Mouse (Mus musculus) thymus, adult 2 months (tissue): ENCODE measurements around the gene Plek. TPM values are rescaled to one million over a fixed set of nuclear protein-coding genes. Genes with fewer than 3 reads are reported as not detected.

Experiments used
- DNase-seq: peaks from one replicate; pipeline ENCODE4 v3.0.0; 2021
- H3K27ac ChIP-seq: fragments of 200-500 bp; 2 replicates; pipeline ENCODE4 v1.5.1; 2012; ENCODE audit warnings: low read length, control low read depth; ENCODE audit not compliant: control insufficient read depth, insufficient read depth
- H3K27me3 ChIP-seq: fragments of 200-500 bp; 2 replicates; pipeline ENCODE4 v1.6.1; 2012; ENCODE audit warnings: mild to moderate bottlenecking, low read length, moderate library complexity, mixed read lengths; ENCODE audit not compliant: control insufficient read depth, insufficient read depth
- H3K36me3 ChIP-seq: fragments of 200-500 bp; 2 replicates; pipeline ENCODE4 v1.6.1; 2012; ENCODE audit warnings: mild to moderate bottlenecking, low read length, moderate library complexity; ENCODE audit not compliant: control insufficient read depth, insufficient read depth
- H3K4me1 ChIP-seq: fragments of 200-500 bp; replicated peaks from 2 replicates; pipeline ENCODE4 v1.6.1; 2012; ENCODE audit warnings: low read length; ENCODE audit not compliant: control insufficient read depth, insufficient read depth
- H3K4me3 ChIP-seq: fragments of 200-500 bp; 2 replicates; pipeline ENCODE4 v1.5.1; 2012; ENCODE audit warnings: mild to moderate bottlenecking, low read length, control low read depth, moderate library complexity; ENCODE audit not compliant: control insufficient read depth, insufficient read depth
- CTCF ChIP-seq: fragments of 200-500 bp; IDR thresholded peaks from 2 replicates; pipeline ENCODE4 v1.5.1; 2012; ENCODE audit warnings: mild to moderate bottlenecking, control low read depth, low read length, moderate library complexity, borderline replicate concordance; ENCODE audit not compliant: control insufficient read depth, poor library complexity, insufficient read depth; ENCODE audit errors: extremely low read depth
- POLR2A ChIP-seq: fragments of 200-500 bp; IDR thresholded peaks from 2 replicates; pipeline ENCODE4 v1.6.1; 2012; ENCODE audit warnings: mild to moderate bottlenecking, low read length, control low read depth, moderate library complexity; ENCODE audit not compliant: control insufficient read depth, poor library complexity, insufficient read depth; ENCODE audit errors: extremely low read depth
- WGBS: fragments of 180-500 bp; shearing (Covaris S2); methylation state at CpG from one replicate; pipeline ENCODE4 v1.1.7; 2018; 5-methylcytosine and 5-hydroxymethylcytosine counted together
- polyA plus RNA-seq: library from polyadenylated mRNA; depleted of rRNA; stranded (reverse); fragments of >200 nt; gene quantifications from 2 replicates; pipeline ENCODE4 v1.2.3, GENCODE M21; 2012

Plek gene
- polyA plus RNA-seq, 1 experiment: 2.9 TPM

DNA sequence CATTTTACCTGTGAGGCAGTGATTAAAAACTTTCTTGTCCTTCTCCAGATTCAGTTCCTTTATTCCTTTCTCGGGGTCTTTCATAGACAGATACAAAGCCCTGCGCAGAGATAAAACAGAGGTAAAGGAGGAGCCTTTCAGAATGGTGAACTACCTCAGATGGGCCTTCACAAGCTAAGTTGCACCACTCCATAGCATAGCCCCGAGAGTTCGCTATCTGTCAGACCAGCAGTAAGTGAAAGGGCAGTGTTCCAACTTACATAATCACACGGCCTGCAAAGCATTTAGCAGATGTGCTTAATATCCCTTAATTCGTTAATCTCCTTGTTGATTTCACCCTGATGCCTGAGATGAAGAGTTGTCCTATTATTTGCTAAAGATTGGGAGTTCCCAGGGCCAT, 59.3 kb downstream of the Plek start:
- 92% methylated on average over 6 of the region's 6 CpGs for WGBS
- Histone ChIP-seq H3K4me3 (no peak overlapping the region), H3K36me3 (no peaks in the 10 kb centered on the region)

DNA sequence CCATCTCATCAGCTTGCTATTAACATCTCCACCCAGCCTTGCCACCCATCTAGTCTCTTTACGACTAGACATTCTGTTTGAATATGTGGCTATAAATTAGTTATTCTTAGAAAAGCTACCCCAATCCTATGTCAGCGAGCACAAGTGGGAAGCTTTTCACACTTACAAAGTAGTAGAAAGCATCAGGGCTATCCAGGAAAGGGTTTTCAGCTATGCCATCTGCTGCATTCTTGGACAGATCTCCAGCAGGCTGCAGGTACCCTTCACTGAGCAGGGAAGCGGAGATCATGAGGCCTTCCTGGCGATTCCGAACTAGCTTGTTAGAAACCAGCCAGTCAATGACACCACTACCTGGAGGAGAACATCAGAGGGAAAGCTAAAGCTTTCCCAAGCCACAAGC, 62.3 kb downstream of the Plek start:
- no peaks in the 10 kb centered on the region for H3K4me1 ChIP-seq
- no peaks in the 10 kb centered on the region for H3K27me3 ChIP-seq
- H3K36me3 ChIP-seq: no peaks in the 10 kb centered on the region
- WGBS: 94% methylated on average over 5 of the region's 5 CpGs
- no peak for DNase-seq
- TF ChIP-seq CTCF (no peak), POLR2A (no peak)
- H3K27ac ChIP-seq: no peak overlapping the region
- no peak overlapping the region for H3K4me3 ChIP-seq

More for the DNA sequence above, 59.3 kb downstream of the Plek start:
- no peak for TF ChIP-seq POLR2A
- no peak for TF ChIP-seq CTCF
- H3K4me1 ChIP-seq: no peaks in the 10 kb centered on the region
- no peak for DNase-seq
- no peak overlapping the region for H3K27ac ChIP-seq
- no peaks in the 10 kb centered on the region for H3K27me3 ChIP-seq

DNA sequence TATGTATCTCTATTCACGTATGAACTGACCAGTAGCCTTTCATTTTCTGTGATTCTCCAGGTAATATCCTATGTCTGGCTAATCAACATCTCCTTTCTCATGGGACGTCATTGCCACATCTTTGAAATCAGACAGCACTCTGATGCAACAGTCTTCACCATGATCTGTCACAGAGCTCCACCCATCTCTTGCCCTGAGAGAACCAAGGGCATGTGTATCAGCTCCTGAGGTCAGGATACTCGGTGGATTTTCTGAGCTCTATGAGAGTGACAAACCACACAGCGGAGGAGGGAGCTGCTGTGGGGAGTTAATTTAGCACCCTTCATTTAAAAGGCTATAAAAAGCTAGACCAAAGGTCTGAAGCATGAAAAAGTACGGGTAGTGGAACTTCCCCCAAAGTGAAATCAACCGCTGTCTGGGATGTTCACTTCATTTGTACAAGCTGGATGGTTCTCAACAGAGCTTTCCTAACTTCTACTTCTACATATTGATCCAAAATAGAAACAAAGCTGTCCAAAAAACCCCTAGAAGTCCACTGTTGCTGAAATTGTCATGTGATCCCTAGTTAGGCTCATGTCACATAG, 64.3 kb downstream of the Plek start:
- no peak for DNase-seq
- no peak for TF ChIP-seq CTCF
- TF ChIP-seq POLR2A: no peak
- Histone ChIP-seq H3K36me3 (no peaks in the 10 kb centered on the region), H3K27me3 (no peaks in the 10 kb centered on the region), H3K4me3 (no peak overlapping the region), H3K27ac (no peak overlapping the region), H3K4me1 (peaks cover 5% of the 10 kb centered on the region)
- WGBS: 63% methylated on average over 6 of the region's 6 CpGs

DNA sequence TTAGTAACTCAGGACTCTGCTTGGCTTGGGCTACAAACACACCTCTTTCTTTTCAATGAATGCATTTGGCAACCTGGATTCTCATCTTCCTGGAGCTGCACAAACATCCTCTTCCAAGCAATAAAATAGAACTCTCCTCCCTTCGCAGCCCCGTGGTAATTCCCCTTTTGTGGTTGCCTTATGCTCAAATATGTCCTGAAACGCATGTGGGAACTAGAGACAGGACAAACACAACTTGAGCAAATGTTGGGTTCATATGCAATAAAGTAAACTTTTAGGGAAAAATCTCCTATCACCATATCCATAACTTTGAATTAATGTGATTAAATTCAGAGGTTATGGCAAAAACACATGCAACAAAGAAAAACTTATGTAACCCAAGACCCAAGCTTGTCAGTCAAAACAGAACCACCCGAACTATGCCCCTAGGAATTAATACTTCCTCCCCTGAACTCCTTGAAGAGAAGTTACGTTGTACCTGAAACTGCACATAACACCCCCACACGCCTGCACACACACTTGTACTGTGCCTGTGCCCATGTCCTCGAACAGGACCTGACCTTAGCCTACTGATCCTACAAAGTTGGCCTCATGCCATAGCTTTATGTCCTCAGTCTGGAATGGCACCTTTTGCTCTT, 65.5 kb downstream of the Plek start:
- Histone ChIP-seq H3K36me3 (no peaks in the 10 kb centered on the region), H3K4me3 (no peak overlapping the region), H3K4me1 (peaks cover 8% of the 10 kb centered on the region), H3K27me3 (no peaks in the 10 kb centered on the region), H3K27ac (no peak overlapping the region)
- no peak for TF ChIP-seq POLR2A
- no peak for TF ChIP-seq CTCF
- no peak for DNase-seq
- 70% methylated on average over 7 of the region's 7 CpGs for WGBS

DNA sequence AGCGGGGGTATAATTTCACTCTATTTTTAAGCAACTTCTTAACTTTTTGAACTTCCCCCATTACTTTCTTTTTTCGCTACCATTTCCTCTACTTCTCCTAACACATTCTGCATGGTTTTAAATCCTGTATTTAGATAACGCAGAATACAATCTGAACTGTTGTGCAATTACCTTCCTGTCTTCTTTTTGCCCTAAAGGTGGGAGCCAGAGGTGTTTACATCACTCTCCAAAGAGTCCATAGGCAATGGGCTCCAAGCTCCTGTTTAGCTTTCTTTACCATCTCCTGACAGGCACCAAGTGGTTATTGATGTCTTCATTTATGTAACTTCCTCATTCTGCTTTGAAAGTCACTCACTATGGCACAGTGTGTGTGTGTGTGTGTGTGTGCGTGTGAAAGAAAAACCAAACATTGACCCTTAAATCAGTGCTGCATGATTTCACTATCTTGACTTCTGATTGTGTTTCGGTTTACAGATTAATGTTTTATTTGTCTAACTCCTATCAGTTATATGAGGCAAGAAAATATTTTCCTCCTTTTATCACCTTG, 73.9 kb downstream of the Plek start:
- H3K36me3 ChIP-seq: no peaks in the 10 kb centered on the region
- DNase-seq: no peak
- H3K27me3 ChIP-seq: no peaks in the 10 kb centered on the region
- 58% methylated on average over 5 of the region's 5 CpGs for WGBS
- H3K4me1 ChIP-seq: peaks cover 5% of the 10 kb centered on the region
- H3K4me3 ChIP-seq: no peak overlapping the region
- TF ChIP-seq POLR2A: no peak
- no peak for TF ChIP-seq CTCF
- H3K27ac ChIP-seq: no peak overlapping the region

DNA sequence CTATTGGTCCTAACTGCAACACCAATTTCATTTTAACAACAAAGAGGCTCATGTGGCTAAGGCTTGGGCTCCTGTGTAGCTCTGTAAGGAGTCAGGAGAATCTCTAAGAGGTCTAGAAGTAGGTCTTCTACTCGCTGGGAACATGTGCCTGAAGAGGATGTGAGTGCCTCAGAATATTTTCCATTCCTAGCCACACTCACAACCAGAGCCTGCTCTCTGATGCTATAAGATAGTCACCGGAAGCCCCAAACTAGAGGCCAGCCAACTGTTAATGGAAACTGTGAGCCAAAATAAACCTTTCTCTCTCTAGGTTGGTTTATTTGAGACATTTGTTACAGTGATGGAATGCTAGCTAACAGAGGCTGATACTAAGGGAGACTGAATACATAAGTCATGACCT, 74.6 kb downstream of the Plek start:
- Histone ChIP-seq H3K4me3 (no peak overlapping the region), H3K27me3 (no peaks in the 10 kb centered on the region), H3K36me3 (no peaks in the 10 kb centered on the region), H3K27ac (no peak overlapping the region), H3K4me1 (0 out of 2 replicates have a peak, but pooled peaks cover 2% of the 10 kb centered on the region)
- no peak for DNase-seq
- TF ChIP-seq POLR2A (no peak), CTCF (no peak)
- 40% methylated on average over 2 of the region's 2 CpGs for WGBS
